Mouse (Mus musculus): ENCODE results near the gene Gse1. TPM values are rescaled to one million over a fixed set of nuclear protein-coding genes. Genes with fewer than 3 reads are reported as not detected.

The Gse1 gene
- total RNA-seq, 2 experiments from 2014 or later = 27.2 to 42.9 TPM

- DNase-seq = no peak
These were observed 392.2 kb downstream of the Gse1 start for GRCm38 (mm10) chr8:120620441-120620840.

GRCm38 (mm10) chr8:120622161-120622560 is 393.9 kb downstream of the Gse1 start:
- no peak for DNase-seq

GRCm38 (mm10) chr8:120623608-120624007 is 395.4 kb downstream of the Gse1 start:
- DNase-seq = no peak

- no peak for DNase-seq
These were observed 398.2 kb downstream of the Gse1 start for GRCm38 (mm10) chr8:120626461-120626860.

- DNase-seq = no peak
These were observed 399.0 kb downstream of the Gse1 start for GRCm38 (mm10) chr8:120627298-120627697.

- no peak for DNase-seq
These were observed 401.8 kb downstream of the Gse1 start for GRCm38 (mm10) chr8:120630031-120630430.

GRCm38 (mm10) chr8:120630848-120631247 is 402.6 kb downstream of the Gse1 start:
- no peak for DNase-seq

Small RNA genes within 50 kb of the gene (microRNA-seq; reads per million reads assigned to microRNA genes)
- gene Gm22715 (not detected), gene Mir7687 (5.1 reads per million, percentile 5 among the genes with 10 or more reads in this experiment)

Other genes with a start within 250 kb of the Gse1 start
- 1 to 10 TPM; 5.9 to 7.7 TPM for gene Crispld2, start 236.0 kb upstream of the Gse1 start, total RNA-seq (2021)
- 10 to 100 TPM; 43.2 to 44.8 TPM for gene Zdhhc7, start 127.0 kb upstream of the Gse1 start, total RNA-seq (2021)
- gene 6430548M08Rik, start 114.3 kb upstream of the Gse1 start, total RNA-seq (2021) = 10 to 100 TPM; 39.7 to 41.9 TPM
- gene Fam92b, start 51.0 kb upstream of the Gse1 start, total RNA-seq (2021) = 1 to 10 TPM in 1 of 2 experiments, under 1 TPM in 1; 0.90 to 1.4 TPM

Measured in adrenal gland, postnatal 10 days (tissue).